Mouse (Mus musculus) liver, embryonic 18 days (tissue): ENCODE measurements around the gene Fis1. TPM values are rescaled to one million over a fixed set of nuclear protein-coding genes. Genes with fewer than 3 reads are reported as not detected.

Source experiments
- polyA plus RNA-seq: library from polyadenylated mRNA; depleted of rRNA; stranded (reverse); fragments of >200 nt; gene quantifications from 2 replicates; pipeline ENCODE4 v1.2.3, GENCODE M21; 2012; rRNA removed

The Fis1 gene
- 126 and 135 TPM in 2 replicates for polyA plus RNA-seq

GRCm38 (mm10) chr5:136953015-136953414, at the start of gene Fis1:
Gene Fis1 (plus strand): TSS chr5:136953275.

GRCm38 (mm10) chr5:136907991-136908857, 44.9 kb upstream of the Fis1 start, which contains the start of gene Ift22:
Gene Ift22 (plus strand): TSS chr5:136908150.

DNA sequence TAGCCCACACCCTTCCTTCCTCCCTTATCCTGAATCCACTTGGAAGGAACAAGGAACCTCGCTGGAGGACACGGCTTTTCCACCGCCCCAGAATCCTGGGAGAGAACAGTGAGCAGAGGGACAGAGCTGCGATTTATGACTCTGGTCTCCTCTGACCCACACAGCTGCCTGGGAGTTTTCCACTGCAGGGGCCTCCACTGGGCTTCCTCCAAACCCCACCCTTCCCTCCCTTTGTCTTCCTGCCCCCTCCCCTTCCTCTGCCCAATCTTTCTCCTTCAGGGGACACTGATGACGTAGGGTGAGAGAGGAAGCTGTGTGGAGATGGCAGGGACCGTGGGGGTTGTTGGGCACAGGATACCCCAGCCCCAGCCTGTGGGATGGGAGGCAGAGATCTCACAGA, 13.3 kb downstream of the Fis1 start, which contains the start of gene Cldn15:
Gene Cldn15, plus strand, starts transcription at position 286 of the 400 bp plus-strand sequence.

GRCm38 (mm10) chr5:136986695-136987137, 33.6 kb downstream of the Fis1 start, which contains the start of gene Plod3:
Gene Plod3 (plus strand): TSS chr5:136987019.

GRCm38 (mm10) chr5:136987934-136988271, 34.8 kb downstream of the Fis1 start, which contains the start of gene Znhit1:
Gene Znhit1 (minus strand): TSS chr5:136988021.

Other genes with a start within 250 kb of the Fis1 start
- gene Col26a1, start 70.1 kb upstream of the Fis1 start, polyA plus RNA-seq, result 0.04 and 0.08 TPM in 2 replicates
- gene Ift22, start 45.1 kb upstream of the Fis1 start, polyA plus RNA-seq, result 4.2 and 5.1 TPM in 2 replicates
- 7.6 and 10.3 TPM in 2 replicates for gene Cldn15, start 13.3 kb downstream of the Fis1 start, polyA plus RNA-seq
- 18.9 and 20.6 TPM in 2 replicates for gene Plod3, start 33.7 kb downstream of the Fis1 start, polyA plus RNA-seq
- 38.1 and 45.8 TPM in 2 replicates for gene Znhit1, start 34.7 kb downstream of the Fis1 start, polyA plus RNA-seq
- 0.02 TPM in 1 of 2 replicates, not detected in the other for gene Vgf, start 73.1 kb downstream of the Fis1 start, polyA plus RNA-seq
- gene Ap1s1, start 92.9 kb downstream of the Fis1 start, polyA plus RNA-seq, result 53.2 and 55.6 TPM in 2 replicates
- gene Serpine1, start 119.0 kb downstream of the Fis1 start, polyA plus RNA-seq, result 18.8 and 22.9 TPM in 2 replicates
- 4.3 and 4.7 TPM in 2 replicates for gene Trim56, start 162.9 kb downstream of the Fis1 start, polyA plus RNA-seq
- not detected in 2 replicates for gene Muc3, start 196.0 kb downstream of the Fis1 start, polyA plus RNA-seq